Mouse (Mus musculus): ENCODE data around the gene Mfap4. TPM values are rescaled to one million over a fixed set of nuclear protein-coding genes. Genes with fewer than 3 reads are reported as not detected.

The Mfap4 gene
- polyA plus RNA-seq, 1 experiment = not detected

DNA sequence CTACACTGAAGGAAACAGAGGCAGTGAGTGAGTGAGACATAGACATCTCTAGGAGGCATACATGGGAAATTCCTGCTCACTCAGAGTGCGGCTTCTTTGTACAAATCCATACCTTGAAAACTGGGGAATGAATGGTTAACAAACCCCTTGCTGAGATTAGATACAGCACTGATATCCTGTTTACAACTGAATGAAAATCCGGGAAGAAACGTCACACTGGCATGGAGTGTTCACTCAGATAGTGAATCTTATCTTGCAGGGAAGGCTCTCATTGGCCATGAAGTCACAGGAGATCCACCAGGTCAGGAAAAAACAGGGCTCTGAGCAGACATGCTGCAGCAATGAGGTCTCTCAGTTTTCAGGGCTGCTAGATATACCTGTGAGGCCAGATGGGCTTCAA lies 51.7 kb downstream of the Mfap4 start:
- TF ChIP-seq CTCF (IDR thresholded peaks at IDR 0.05; ENCODE audit: low read depth, low read length) (no peak), POLR2A (IDR thresholded peaks at IDR 0.05; ENCODE audit: borderline replicate concordance, low read depth, low read length) (no peak)
- Histone ChIP-seq H3K4me3 (ENCODE audit: insufficient read depth, low read length) (no peak overlapping the region), H3K27ac (ENCODE audit: insufficient read depth, low read depth, low read length) (no peak overlapping the region), H3K4me1 (ENCODE audit: control insufficient read depth, insufficient read depth, low read length) (peaks cover 27% of the 10 kb centered on the region)

DNA sequence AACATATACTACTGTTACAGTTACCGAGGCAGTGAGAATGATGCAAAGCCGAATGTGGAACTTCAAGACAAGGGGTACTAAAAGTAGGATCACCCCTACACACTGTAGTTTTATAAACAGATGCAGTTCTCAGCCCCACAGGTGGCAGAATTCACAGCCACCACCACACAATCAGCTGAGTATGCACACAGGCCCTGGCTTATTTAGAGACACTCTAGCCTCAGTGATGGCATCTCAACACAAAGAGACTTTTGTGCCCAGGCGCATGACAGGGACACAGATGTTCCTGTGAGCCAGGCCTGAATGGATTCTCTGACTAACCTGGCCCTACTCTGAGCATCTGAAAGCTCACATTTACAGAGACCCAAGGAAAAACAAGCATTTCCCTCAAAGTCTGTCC lies 52.1 kb downstream of the Mfap4 start:
- no peak overlapping the region for H3K27ac ChIP-seq (ENCODE audit: insufficient read depth, low read depth, low read length)
- peaks cover 25% of the 10 kb centered on the region for H3K4me1 ChIP-seq (ENCODE audit: control insufficient read depth, insufficient read depth, low read length)
- no peak overlapping the region for H3K4me3 ChIP-seq (ENCODE audit: insufficient read depth, low read length)
- no peak for TF ChIP-seq POLR2A (IDR thresholded peaks at IDR 0.05; ENCODE audit: borderline replicate concordance, low read depth, low read length)
- no peak for TF ChIP-seq CTCF (IDR thresholded peaks at IDR 0.05; ENCODE audit: low read depth, low read length)

Other genes starting within 250 kb of the Mfap4 start
- 57.6 and 59.0 TPM in 2 replicates for gene Aldh3a2, start 218.0 kb upstream of the Mfap4 start, polyA plus RNA-seq (2012; ENCODE audit: insufficient read depth, insufficient read length, missing spikeins)
- not detected in 2 replicates for gene Slc47a2, start 142.6 kb upstream of the Mfap4 start, polyA plus RNA-seq (2012; ENCODE audit: insufficient read depth, insufficient read length, missing spikeins)
- not detected in 2 replicates for gene Slc47a1, start 107.1 kb upstream of the Mfap4 start, polyA plus RNA-seq (2012; ENCODE audit: insufficient read depth, insufficient read length, missing spikeins)
- not detected in 2 replicates for gene Rnf112, start 31.3 kb upstream of the Mfap4 start, polyA plus RNA-seq (2012; ENCODE audit: insufficient read depth, insufficient read length, missing spikeins)
- gene Mapk7, start 9.0 kb downstream of the Mfap4 start, polyA plus RNA-seq (2012; ENCODE audit: insufficient read depth, insufficient read length, missing spikeins) = 25.9 and 27.2 TPM in 2 replicates
- 2.8 TPM in 1 of 2 replicates, not detected in the other for gene B9d1, start 19.7 kb downstream of the Mfap4 start, polyA plus RNA-seq (2012; ENCODE audit: insufficient read depth, insufficient read length, missing spikeins)
- gene Epn2, start 94.3 kb downstream of the Mfap4 start, polyA plus RNA-seq (2012; ENCODE audit: insufficient read depth, insufficient read length, missing spikeins) = 3.1 and 3.2 TPM in 2 replicates
- gene Grap, start 167.8 kb downstream of the Mfap4 start, polyA plus RNA-seq (2012; ENCODE audit: insufficient read depth, insufficient read length, missing spikeins) = 3.1 and 4.0 TPM in 2 replicates
- not detected in 2 replicates for gene Fam83g, start 198.7 kb downstream of the Mfap4 start, polyA plus RNA-seq (2012; ENCODE audit: insufficient read depth, insufficient read length, missing spikeins)
- gene Slc5a10, start 235.4 kb downstream of the Mfap4 start, polyA plus RNA-seq (2012; ENCODE audit: insufficient read depth, insufficient read length, missing spikeins) = not detected in 2 replicates

All from bone marrow macrophage, adult 2 months (primary cell).